Mouse (Mus musculus) E14TG2a.4 (cell line): ENCODE measurements around the gene Mrgpra2a.
"Not testable (repeated sequence)": the region's sequence is repeated elsewhere in the genome, so short reads cannot be mapped to it uniquely, and the experiment has no call there.

Source experiments
- CTCF ChIP-seq: conservative IDR thresholded peaks from 2 replicates; pipeline ENCODE4 v1.5.1; 2014; ENCODE audit warnings: low read length
- POU5F1 ChIP-seq: IDR thresholded peaks from 2 replicates; pipeline ENCODE4 v1.6.1; 2014; ENCODE audit warnings: low read length, borderline replicate concordance

DNA sequence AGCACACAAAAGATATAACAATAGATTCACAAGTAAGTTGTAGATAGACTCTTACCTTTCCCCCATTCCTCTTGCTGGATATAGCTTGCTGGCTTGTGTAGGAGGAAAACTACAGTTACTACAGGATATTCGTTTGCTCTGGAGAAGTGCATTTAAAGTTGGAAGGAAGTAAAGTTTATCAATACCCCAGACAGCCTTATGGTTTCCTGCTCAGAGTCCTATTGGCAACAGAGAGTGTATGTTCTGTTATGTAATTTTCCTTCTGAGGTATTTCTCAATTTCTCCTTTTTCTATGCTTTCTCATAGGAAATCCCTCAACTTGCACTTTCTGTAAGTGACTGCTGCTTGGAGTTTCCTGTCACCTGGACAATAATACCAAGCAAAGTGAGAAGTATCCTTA lies at the start of gene Mrgpra2a:
- not testable (repeated sequence) for TF ChIP-seq CTCF, POU5F1
